Mouse (Mus musculus) CH12F3 (cell line): ENCODE results near the gene Gm6525.

Source experiments
- in situ Hi-C: fragments of 300-500 bp; cut with MboI; formaldehyde crosslinking; loops from 2 replicates; pipeline ENCODE4 v1.14.3; 2020; ENCODE audit warnings: low sequenced_read_pairs

The Gm6525 gene

DNA sequence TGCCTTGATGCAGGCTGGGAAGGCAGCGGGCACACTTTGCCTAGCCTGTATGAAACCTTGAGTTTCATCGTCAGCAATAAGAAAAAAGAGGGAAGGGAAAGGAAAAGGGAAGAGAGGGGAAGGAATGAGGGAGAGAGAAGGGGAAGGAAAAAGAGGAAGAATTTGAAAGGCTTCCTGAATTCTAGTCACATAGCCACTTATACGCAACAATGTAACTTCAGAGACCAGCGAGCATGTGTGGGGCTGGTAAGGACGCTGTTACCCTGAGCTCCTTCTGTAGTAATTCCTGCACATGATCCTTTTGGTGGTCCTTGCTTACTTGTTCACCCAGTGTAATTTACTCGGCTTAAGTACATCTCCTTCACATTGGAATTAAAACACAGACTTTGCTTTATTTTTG, 5.0 kb upstream of the Gm6525 start:
- in situ Hi-C loops, result loop anchor here (25.0 kb wide), 1 partner anchor 368 kb away; no protein-coding TSS in a partner anchor

DNA sequence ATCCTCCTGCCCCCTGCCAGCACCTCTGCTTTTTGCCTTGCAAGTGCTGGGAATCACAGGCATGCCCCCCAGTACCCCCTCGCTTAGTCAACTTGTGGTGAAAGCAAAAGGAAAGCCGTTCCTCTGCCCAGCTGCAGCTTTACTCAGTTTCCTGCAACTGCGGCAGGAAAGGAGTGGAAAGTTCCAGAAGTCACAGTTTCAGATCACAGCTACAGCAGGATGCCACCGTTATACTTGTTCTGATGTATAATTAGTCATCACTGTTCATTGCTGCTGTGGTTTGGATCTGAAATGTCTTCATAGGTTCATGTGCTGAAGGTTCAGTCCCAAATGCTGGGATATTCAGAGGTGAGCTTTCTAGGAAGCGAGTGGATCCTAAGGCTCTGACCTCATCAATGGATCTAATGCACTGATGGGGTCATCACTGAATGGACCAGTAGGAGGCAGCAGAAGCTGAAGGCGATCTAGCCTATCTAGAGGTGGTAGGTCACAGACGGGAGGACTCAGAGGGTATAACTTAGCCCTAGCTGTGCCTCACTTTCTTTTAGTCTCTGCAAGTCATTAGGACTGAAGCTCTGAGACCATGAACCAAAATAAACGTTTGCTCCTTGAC, 4.4 kb upstream of the Gm6525 start:
- in situ Hi-C loops, result loop anchor here (5.0 to 25.0 kb wide), 2 partner anchors 143 to 368 kb away; no protein-coding TSS in a partner anchor

DNA sequence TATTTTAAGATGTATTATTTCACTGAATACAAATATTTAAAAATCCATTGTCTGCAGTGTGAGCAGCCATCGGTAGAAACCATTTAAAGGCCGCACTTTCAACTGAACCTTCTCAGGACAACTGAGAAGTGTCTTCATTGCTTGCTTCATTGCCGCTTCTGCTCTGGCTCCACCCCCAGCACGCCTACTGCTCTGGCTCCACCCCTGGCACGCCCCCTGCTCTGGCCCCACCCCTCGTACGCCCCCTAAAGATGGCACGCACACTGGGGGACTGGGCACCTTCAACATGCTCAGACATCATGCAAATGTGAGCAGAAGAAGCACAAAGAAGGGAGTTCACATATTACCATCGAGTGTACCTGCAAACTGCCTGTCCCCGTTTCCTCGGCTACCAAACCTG, 1.5 kb upstream of the Gm6525 start:
- in situ Hi-C loops, result loop anchor here (5.0 to 25.0 kb wide), 2 partner anchors 140 to 365 kb away; no protein-coding TSS in a partner anchor

DNA sequence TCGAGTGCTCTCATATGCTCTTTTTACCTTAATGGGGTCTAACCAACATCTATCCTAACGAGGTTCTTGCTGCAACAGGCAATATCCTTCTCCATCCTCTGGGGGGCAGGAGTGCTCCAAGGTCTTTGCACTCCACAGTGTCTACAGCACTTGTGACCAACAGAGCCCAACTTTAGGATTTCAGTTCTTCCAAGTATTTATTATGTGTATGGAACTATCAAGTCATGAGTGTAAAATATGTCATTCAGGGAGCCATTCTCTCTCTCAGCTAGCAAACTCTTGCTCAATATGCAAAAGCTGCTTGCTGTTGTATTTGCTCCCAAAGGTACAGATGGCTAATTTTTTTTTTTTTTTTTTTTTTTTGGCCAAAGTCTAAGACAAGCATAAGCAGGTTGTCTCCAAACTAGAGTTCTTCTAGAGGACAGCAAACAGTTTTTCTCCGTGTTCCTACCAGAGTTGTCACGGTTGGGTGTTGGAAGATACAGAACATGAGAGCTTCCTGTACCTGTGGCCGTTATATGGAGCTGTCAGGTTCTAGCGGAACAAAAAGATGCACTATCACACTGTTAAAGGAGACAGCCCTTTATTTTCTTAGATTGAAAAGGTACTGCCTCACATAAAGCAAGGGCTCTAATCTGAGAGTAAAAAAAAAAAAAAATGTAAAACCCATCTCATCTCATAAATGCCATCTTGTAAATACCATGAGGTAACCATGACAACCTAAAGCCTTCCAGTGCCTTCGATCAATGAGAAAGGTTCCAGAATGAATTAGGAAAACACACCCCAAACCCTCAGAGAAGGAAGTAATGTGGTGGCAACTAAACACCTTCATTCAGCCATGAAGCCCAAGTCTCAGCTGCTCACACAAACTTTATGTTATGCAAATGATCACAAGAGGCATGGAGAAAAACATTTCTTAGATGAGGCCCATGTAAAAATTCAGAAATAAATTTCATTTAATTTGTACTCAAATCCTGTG, 1.7 kb downstream of the Gm6525 start:
- in situ Hi-C loops, result no loop called here

DNA sequence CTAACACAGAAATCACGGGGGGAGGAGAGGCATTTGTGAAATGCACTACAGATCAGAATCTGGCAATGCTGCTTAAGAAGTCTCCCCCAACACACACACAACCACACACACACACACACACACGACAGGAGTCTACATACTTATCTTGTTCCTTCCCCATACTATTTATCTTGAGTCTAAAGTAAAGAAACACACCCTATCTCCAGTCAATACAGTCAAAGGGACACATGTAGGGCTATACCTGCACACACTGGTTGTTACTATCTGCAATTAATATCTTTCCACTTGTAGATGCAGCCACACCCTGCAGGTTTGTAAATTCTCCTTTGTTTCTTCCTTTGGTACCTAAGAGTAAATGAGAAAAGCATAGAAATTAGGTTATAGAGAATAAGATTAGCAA, 3.9 kb downstream of the Gm6525 start:
- in situ Hi-C loops, result no loop called here

DNA sequence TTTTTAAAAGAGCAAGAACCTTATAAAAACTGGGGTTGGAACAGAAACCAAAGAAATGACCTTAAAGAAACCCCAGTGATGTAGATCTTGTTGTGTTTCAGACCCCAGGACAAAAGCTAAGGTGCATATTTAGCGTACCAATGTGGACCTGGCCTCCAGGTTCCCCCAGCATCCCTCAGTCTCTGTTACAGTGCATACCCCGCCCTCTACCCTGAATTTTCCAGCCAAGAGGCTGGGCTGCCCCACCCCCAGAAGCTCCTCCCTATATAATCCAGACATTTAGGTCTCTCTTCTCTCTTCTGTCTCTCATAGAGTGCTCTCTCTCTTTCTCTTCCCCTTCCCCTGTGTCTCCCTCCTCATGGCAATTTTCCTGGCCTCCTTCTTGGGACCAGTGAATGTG, 6.4 kb downstream of the Gm6525 start:
- in situ Hi-C loops, result no loop called here

DNA sequence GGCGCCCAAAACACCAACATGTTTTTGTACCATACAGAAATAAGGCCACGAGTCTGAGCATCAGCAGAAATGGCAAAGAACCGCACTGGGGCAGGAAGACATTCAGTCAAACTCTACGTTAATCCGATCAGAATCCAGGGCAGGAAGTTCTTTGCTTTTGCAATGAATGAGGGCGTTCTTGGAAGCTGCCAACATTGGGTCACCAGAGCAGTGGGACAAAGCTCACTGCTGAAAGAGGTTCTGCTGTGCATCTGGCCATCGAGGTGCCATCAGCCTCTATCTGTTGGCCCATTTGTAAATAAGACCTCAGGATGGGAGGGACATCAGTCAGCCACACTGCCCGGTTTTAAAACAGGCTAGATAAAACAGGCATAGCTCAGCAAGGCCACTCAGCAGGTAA, 7.2 kb downstream of the Gm6525 start:
- in situ Hi-C loops, result no loop called here

DNA sequence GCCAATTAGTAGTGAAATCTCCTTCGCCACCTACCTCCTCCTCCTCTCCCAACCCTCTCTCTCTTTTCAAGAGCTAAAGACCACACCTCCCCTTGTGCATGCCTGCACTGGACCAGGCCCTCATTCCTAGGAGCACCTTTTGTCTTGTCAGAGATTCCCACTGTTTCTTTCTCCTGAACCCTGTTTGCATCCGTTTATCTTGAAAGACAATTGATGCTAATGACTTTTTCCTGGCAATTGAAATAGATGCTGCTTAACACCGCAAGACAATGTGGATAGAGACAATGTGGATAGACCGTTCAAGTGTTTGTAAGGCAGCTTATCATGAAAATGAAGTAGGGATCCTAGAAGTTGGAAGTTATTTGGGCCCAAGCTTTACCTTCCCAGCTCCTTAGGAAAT, 7.8 kb downstream of the Gm6525 start:
- in situ Hi-C loops, result no loop called here

DNA sequence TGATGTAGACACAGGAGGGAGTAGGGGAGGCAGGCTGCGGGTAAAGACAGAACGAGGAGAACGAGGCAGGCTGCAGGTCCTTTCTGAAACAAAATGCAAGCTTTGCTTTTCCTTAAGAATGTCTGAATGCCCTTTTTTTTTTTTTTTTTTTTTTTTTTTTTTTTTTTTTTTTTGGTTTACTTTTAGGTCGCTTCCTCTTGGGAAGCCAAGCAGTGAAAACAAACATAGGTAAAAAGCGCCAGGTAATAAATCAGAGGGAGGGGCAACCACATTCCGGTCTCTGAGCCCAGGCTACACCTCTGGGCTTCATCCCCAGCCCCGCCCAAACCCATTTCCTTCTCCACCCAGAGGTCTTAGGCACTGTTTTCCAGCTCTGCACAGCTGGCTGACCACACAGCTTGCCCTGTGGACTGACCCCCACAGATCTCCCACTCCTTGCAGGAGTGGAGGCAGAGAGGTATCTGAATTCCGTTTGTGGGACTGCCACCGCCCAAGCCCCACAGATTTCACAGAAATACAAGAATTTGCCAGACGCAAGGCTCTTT, 15.8 kb downstream of the Gm6525 start:
- in situ Hi-C loops, result no loop called here

DNA sequence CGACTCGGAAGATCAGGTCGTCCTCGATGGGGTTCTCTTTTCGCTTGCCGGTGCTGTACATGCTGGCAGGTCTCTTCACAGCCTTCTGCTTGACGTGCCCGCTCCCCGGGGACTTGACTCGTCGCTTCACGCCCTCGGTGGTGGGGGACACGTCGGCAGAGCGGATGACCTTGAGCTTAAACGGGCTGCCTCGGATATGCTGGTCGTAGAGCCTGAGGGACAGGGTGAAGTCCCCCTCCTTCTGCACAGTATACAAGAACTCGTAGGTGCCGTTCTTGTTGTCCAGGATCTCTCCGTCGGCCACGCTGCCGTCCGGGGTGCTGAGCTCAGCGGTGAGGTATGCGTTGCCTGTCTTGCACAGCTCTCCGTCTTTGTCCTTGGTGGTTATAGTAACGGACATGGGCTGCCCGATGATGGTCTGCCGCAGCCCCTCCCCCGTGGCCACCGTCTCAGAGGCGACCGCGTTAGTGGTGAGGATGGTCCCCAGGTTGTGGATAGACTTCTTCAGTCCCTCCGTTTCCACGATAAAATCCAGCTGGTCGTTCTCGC, 16.7 kb downstream of the Gm6525 start:
- in situ Hi-C loops, result no loop called here

DNA sequence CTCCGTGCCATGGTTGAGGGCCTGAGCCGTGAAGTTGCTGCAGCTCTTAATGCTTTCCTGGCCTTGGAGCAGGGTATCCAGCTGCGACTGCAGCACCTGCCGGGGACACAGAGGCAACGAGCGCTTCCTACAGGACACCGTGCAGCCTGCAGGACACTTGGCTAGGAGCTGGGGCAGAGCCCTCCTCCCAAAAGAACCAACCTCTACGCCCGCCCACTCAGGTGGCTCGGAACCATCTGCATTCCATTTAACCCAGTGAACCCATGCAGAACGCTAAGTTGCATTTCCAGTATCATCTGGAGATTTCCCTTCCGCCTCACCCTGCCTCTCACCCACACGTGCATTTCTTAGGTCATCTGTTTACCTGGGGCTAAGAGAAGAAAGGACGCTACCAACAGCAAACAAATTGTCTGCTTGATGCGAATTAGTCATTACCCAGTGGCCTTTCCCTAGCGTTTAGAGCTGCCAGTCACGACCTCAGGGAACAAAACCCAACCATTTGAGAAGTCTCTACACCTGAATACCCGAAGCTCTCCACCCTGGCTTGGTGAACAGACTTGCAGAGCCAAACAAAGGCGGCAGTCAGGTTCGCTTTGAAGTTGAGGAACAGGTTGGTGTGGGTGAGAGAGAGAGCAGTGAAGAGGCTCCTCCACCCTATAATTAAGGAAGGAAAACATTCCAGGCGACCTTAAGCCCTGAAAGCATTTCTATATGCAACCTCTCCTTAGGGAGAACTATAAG, 17.4 kb downstream of the Gm6525 start:
- in situ Hi-C loops, result no loop called here

DNA sequence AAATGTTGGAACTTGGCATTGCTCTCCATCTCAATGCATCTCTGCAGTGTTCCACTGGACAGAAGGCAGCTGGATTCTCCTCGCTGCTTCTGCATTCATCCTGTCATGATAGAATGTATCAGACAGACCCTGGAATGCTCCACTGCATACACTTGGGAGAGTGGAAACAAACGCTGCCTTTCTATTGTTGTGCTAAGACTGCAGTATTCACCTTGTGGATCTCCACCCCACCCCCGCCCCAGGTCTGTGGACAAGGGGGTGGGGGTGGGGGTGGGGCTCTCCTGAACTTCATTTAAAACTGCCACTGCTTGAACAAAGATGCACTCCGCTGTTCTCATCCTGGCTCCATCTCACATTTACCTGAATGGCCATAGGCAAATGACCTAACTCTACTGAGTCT, 20.0 kb downstream of the Gm6525 start:
- in situ Hi-C loops, result no loop called here

DNA sequence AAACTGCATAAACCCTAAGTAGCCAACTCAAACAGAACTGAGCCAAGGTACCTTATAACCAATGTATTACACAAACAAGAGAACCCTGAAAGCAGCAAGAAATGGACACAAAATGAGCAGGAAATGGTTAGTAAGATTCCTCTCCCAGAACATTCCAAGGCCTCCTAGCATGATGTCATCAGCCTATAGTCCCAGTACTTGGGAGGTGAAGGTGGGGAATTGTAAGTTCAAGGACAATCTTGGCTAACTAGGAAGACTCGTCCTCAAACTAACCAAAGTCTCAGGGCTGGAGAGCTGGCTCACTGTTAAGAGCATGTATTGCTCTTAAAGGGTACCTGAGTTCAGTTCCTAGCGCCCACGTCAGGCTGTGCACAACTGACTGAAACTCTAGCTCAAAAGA, 24.3 kb downstream of the Gm6525 start:
- in situ Hi-C loops, result no loop called here

DNA sequence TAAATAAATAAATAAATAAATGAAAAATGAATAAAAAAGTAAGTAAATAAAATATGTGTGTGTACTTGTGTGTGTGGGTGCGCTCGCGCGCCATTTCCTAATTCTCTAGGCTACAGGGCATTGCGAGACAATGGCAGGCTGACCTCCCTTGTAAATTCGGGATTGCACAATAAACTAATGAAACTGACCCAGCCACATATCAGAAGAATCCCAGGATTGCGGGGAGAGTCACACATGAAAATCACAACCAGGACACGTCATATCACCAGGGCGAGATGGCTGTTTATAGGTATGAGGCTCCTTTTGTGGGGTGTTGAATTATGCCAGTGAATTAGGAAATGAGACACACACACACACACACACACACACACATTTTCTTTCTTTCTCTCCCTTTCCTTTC, 25.6 kb downstream of the Gm6525 start:
- in situ Hi-C loops, result no loop called here

DNA sequence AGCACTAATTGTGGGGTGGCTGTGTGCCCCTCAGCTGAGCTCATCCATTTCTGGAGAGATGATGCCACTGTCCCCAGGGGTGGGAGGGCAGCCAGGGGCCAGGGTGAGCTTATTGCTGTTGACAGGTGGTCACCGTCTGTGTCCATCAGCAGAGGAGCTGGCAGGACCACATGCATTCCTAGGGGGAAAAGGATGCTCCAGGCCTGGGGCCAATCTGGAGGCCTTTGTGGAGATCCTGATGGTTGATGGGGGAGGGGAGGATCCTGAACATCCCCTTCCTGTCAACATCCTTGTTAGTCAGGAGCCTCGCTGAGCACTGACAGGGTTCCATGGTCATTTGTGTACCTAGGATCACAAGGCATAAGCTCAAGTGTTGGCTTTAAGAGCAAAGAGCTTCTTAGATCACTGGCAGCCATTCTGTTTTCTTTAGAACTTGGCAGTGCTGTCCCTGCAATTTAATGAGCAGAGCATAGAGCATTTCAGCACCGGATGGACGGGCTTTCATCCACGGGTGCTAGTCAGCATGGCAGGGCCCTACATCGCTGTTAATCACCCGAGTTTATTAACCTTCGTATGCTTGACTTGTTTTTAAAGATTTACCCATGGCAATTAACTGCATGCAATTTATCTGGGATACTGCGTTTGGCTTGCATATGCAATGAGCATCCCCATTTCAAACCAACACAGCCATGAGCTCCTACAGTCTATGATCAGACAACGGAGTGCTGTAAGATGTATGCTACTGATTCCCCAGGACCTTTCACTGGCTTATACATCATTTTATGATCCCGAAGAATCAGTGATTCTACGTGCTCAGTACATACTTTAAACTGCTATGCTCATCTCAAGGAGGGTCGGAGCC, 26.9 kb downstream of the Gm6525 start:
- in situ Hi-C loops, result no loop called here

DNA sequence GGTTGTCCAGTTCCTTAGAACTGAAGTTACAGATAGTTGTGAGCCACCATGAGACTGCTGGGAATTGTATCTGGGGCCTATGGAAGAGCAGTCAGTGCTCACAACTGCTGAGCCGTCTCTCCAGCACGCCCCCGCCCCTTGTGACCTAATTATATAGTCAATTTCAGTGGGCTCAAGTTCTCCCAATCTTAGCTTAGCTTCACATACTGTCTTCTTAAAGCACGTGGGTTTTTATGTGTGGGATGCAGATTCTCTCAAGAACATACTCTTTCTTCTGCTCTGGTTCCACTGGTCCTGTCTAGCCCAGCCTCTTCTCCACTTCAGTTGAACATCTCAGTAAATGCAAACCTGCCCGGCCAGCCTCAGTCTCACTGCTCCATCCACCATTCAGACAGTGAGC, 30.7 kb downstream of the Gm6525 start:
- in situ Hi-C loops, result no loop called here

DNA sequence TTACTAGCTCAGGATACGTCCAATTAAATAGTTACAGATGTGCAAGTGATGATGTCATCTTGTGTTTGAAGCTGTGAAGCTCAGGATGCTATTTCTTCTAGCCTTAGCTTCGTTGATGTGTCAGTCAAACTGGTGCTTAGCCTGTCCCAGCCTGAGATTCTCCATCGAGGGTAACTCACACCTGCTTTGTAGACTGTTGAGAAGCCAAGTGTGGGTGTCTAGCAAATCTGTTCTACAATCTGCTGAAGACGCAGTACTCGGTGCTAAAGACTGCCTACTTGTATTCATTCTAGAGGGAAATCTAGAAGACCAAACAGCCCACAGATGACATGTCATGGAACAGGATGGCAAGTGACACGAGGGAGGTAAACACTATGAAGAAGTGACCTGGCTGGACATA, 31.7 kb downstream of the Gm6525 start:
- in situ Hi-C loops, result no loop called here

DNA sequence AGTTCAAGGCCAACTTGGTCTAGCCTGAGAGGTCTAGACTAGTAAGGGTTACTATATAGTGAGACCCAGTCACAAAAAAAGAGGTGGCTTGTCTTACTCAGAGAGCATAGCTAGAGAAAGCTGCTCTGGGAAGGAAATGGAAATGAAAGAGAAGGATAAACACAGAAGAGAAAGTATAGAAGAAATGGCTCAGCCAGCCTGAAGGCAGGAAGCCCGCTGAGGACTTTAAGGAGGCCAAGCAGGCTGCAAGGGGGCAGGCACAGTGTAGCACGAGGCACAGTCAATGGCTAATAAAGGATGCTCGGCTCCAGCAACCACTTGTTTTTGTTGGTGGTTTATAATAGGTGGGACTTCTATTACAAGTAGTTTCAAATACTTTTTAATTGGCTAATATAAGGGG, 32.2 kb downstream of the Gm6525 start:
- in situ Hi-C loops, result no loop called here

DNA sequence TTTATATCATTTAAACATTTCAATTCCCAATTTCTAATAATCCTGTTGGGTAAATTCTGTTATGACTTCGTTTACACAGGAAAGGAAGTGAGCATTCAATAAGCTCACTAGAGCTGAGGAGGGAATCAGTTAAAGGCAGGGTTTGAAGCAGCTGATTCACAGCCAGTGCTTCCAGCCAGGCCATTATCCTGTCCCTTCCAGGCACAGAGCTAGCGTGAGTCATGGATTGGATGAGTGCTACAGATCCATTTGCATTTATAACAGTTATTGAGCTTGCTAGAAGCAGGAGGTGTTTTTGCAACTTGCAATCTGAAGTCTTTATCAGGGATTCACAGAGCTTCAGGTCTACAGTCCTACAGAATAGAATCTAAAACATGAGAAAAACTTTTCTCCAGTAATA, 33.5 kb downstream of the Gm6525 start:
- in situ Hi-C loops, result no loop called here

DNA sequence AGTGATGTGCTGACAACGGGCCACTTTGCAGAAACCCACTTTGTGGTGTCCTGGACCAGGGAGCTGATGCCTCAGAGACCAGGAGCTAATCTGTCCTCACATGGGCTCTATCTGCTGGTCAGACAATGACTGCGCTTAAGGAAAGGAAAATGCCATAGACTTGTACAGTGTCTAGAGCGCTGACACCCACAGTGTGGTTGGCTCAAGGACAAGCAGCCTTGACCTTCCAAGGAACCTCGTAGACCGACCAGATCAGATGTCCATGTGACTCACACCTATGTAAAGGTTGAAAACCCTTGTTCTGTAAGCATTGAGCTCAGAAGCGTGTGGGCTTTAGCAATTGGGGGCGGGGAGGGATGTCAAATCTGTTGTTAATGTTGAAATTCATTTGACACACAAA, 34.6 kb downstream of the Gm6525 start:
- in situ Hi-C loops, result no loop called here
